Mouse (Mus musculus) stomach, postnatal 0 days (tissue): Measurements from ENCODE around the gene Wdr90. TPM values are rescaled to one million over a fixed set of nuclear protein-coding genes. Genes with fewer than 3 reads are reported as not detected.
A peak's percentile ranks its signal among the peaks of the same experiment; 100 is the strongest.

ENCODE experiments used
- ATAC-seq: fragments of 200-750 bp; cut with Nextera tagmentation; 2 replicates; pipeline ENCODE4 v1.8.0; 2017; ENCODE audit not compliant: low FRiP score, low TSS enrichment
- DNase-seq: peaks from one replicate; pipeline ENCODE4 v3.0.0-alpha.2; 2016; ENCODE audit warnings: low spot score
- H3K27ac ChIP-seq: fragments of 300-500 bp; sonication (generic); replicated peaks from 2 replicates; pipeline ENCODE4 v1.5.1; 2014; ENCODE audit warnings: mild to moderate bottlenecking, control low read depth
- H3K27me3 ChIP-seq: fragments of 300-500 bp; sonication (generic); 2 replicates; pipeline ENCODE4 v1.6.1; 2014; ENCODE audit warnings: low read length; ENCODE audit not compliant: control insufficient read depth, insufficient read depth
- H3K36me3 ChIP-seq: fragments of 300-500 bp; sonication (generic); 2 replicates; pipeline ENCODE4 v1.6.1; 2014; ENCODE audit warnings: low read length, mixed read lengths; ENCODE audit not compliant: control insufficient read depth, insufficient read depth
- H3K4me1 ChIP-seq: fragments of 300-500 bp; sonication (generic); replicated peaks from 2 replicates; pipeline ENCODE4 v1.6.1; 2014; ENCODE audit warnings: antibody characterized with exemption; ENCODE audit not compliant: control insufficient read depth, insufficient read depth
- H3K4me2 ChIP-seq: fragments of 300-500 bp; sonication (generic); replicated peaks from 2 replicates; pipeline ENCODE4 v1.6.1; 2014; ENCODE audit warnings: low read depth, mild to moderate bottlenecking, control low read depth, moderate library complexity
- H3K4me3 ChIP-seq: fragments of 300-500 bp; sonication (generic); 2 replicates; pipeline ENCODE4 v1.5.1; 2014; ENCODE audit warnings: low read depth, low read length, control low read depth
- H3K9ac ChIP-seq: fragments of 300-500 bp; sonication (generic); 2 replicates; pipeline ENCODE4 v1.6.1; 2014; ENCODE audit warnings: mild to moderate bottlenecking, low read length, control low read depth, mixed read lengths
- H3K9me3 ChIP-seq: fragments of 300-500 bp; sonication (generic); 2 replicates; pipeline ENCODE4 v1.6.1; 2016; ENCODE audit warnings: low read length; ENCODE audit not compliant: control insufficient read depth
- CTCF ChIP-seq: IDR thresholded peaks from 2 replicates; pipeline ENCODE4 v1.5.1; 2016; ENCODE audit warnings: antibody characterized with exemption, low read depth, mild to moderate bottlenecking, moderate library complexity
- EP300 ChIP-seq: optimal IDR thresholded peaks from 2 replicates; pipeline ENCODE3; 2016; ENCODE audit warnings: antibody characterized with exemption
- WGBS: fragments of 180-500 bp; shearing (Covaris S2); extraction: QIAGEN DNeasy Blood & Tissue Kit; methylation state at CpG from one replicate; pipeline ENCODE4 v1.1.7; 2014; 5-methylcytosine and 5-hydroxymethylcytosine counted together
- polyA plus RNA-seq: library from polyadenylated mRNA; unstranded; fragments of >200 nt; fragmentation: Nextera tagmentation; extraction: Ambion mirVana; gene quantifications from 2 replicates; pipeline ENCODE4 v1.2.1, GENCODE M21; 2015

Wdr90 gene
- polyA plus RNA-seq, 1 experiment from 2014 or later: 4.2 TPM

- no peaks in the 10 kb centered on the region for H3K9me3 ChIP-seq
- H3K36me3 ChIP-seq: peaks cover 18% of the 10 kb centered on the region
- no peak overlapping the region for H3K9ac ChIP-seq
- H3K4me1 ChIP-seq: no peaks in the 10 kb centered on the region
- 83% methylated on average over 8 of the region's 8 CpGs for WGBS
- H3K4me2 ChIP-seq: no peak overlapping the region
- no peak overlapping the region for H3K27ac ChIP-seq
- no peaks in the 10 kb centered on the region for H3K27me3 ChIP-seq
- no peak for TF ChIP-seq CTCF
- no peak for TF ChIP-seq EP300
- no peak overlapping the region for H3K4me3 ChIP-seq
- DNase-seq (no peak), ATAC-seq (no peak)
Observed at GRCm38 (mm10) chr17:25883268-25883667, 22.0 kb upstream of the Wdr90 start.

GRCm38 (mm10) chr17:25882306-25882705 is 21.0 kb upstream of the Wdr90 start:
- no peaks in the 10 kb centered on the region for H3K4me1 ChIP-seq
- TF ChIP-seq EP300 (no peak), CTCF (peak; percentile 28; the same call in 1 of the 2 replicates)
- no peak overlapping the region for H3K4me2 ChIP-seq
- no peak overlapping the region for H3K4me3 ChIP-seq
- H3K27ac ChIP-seq: no peak overlapping the region
- 53% methylated on average over 5 of the region's 5 CpGs for WGBS
- H3K36me3 ChIP-seq: peaks cover 19% of the 10 kb centered on the region; the same call in 1 of the 2 replicates
- DNase-seq (no peak), ATAC-seq (no peak)
- H3K9me3 ChIP-seq: no peaks in the 10 kb centered on the region
- H3K9ac ChIP-seq: no peak overlapping the region; the same call in 1 of the 2 replicates
- no peaks in the 10 kb centered on the region for H3K27me3 ChIP-seq

GRCm38 (mm10) chr17:25881691-25882090 is 20.4 kb upstream of the Wdr90 start:
- WGBS: 47% methylated on average over 4 of the region's 4 CpGs
- H3K27ac ChIP-seq: no peak overlapping the region
- H3K4me1 ChIP-seq: no peaks in the 10 kb centered on the region
- peaks cover 19% of the 10 kb centered on the region; the same call in 1 of the 2 replicates for H3K36me3 ChIP-seq
- DNase-seq (no peak), ATAC-seq (no peak)
- no peak for TF ChIP-seq CTCF
- TF ChIP-seq EP300: no peak
- H3K27me3 ChIP-seq: no peaks in the 10 kb centered on the region
- H3K4me2 ChIP-seq: no peak overlapping the region
- no peaks in the 10 kb centered on the region for H3K9me3 ChIP-seq
- no peak overlapping the region for H3K9ac ChIP-seq
- no peak overlapping the region for H3K4me3 ChIP-seq

DNA sequence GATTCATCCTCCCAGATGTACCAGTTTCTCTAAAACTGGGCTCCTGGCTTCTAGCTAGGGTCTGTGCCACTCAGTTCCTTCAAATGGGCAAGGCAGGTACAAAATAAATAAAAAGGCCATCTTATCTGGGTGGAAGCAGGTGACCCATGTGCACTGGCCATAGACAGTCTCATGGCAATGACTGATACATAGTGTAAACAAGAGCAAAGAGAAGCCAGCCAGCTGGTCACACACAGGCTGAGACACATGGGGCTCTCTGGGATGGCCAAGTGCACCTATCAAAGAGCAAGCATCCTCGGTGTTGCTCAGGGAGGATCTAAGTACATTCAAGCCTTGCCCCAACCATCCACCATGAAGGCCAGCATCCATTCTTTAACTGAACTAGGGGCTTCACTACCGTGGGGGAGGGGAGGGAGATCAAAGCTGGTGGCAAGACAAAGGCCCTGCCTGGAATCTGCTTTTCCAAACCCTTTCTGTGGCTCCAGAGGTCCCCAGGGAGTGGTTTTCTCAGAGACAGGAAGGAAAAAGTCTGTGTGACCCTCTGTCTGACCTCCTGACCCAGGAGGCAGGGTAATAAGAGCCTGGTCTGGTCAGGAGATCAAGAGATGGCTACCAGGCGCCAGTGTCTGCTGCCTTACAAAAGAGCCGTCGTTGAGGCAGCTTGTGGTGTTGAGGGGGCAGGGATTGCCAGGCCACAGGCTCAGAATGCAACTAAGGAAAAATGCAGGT is 19.8 kb upstream of the Wdr90 start:
- H3K9me3 ChIP-seq: no peaks in the 10 kb centered on the region
- H3K36me3 ChIP-seq: peaks cover 19% of the 10 kb centered on the region; the same call in 1 of the 2 replicates
- H3K9ac ChIP-seq: no peak overlapping the region
- TF ChIP-seq CTCF (no peak), EP300 (no peak)
- no peaks in the 10 kb centered on the region for H3K27me3 ChIP-seq
- H3K4me3 ChIP-seq: no peak overlapping the region
- H3K4me2 ChIP-seq: no peak overlapping the region
- peaks cover under 1% of the 10 kb centered on the region; the same call in 1 of the 2 replicates for H3K4me1 ChIP-seq
- DNase-seq (no peak), ATAC-seq (peak; percentile 55)
- no peak overlapping the region for H3K27ac ChIP-seq
- WGBS: 20% methylated on average over 5 of the region's 5 CpGs

DNA sequence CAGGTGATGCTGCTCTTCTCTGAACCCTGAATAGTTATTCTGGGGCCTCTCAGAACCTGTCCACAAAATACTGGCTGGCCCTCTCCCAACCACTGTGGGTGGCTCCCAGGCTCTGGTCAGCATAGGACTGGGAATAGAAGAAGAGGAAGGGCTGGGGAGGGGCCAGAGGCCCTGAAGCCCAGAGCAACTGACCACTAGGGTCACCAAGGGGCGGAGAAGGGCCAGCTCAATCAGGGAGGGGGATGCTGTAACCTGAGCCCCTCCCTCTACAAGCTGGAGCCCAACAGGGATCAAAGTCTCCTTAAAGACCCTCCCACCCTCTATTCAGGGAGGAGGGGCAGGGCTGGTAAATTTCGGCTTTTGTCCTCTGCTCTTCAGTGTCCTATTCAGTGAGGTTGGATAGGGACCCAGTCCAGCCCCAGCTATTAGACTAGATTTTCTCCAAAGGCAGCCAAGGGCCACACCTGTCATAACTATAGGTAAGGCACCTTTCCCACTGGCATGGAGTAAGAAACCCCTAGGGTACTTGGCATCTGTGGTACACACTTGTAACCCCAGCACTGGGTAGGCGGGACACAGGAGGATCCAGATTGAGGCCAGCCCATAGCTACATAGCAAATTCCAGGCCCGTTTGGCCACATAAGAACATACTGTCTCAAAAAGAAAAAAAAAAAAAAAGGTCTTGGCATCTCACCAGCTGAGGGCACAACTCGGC is 19.1 kb upstream of the Wdr90 start, which contains the start of gene Wfikkn1:
Gene Wfikkn1 (minus strand): TSS at position 663 of the 715 bp plus-strand sequence.
- DNase-seq (peak; percentile 16), ATAC-seq (no peak)
- Histone ChIP-seq H3K4me1 (peaks cover 3% of the 10 kb centered on the region; the same call in 1 of the 2 replicates), H3K4me3 (no peak within 1 kb of the TSS), H3K9me3 (no peaks in the 10 kb centered on the region), H3K27me3 (no peaks in the 10 kb centered on the region), H3K27ac (0 out of 2 replicates have a peak within 1 kb of the TSS, but pooled peaks have one; percentile 24), H3K9ac (no peak within 1 kb of the TSS), H3K36me3 (peaks cover 19% of the 10 kb centered on the region; the same call in 1 of the 2 replicates), H3K4me2 (no peak within 1 kb of the TSS)
- TF ChIP-seq CTCF (no peak), EP300 (no peak)
- WGBS: 46% methylated on average over 5 of the region's 5 CpGs
